Mouse (Mus musculus) liver, embryonic 14.5 days (tissue): ENCODE measurements around the gene Gcc1. TPM values are rescaled to one million over a fixed set of nuclear protein-coding genes. Genes with fewer than 3 reads are reported as not detected.

Experiments
- ATAC-seq: fragments of 200-750 bp; cut with Nextera tagmentation; 2 replicates; pipeline ENCODE4 v1.8.0; 2017; ENCODE audit warnings: moderate number of reproducible peaks, mild to moderate bottlenecking, moderate library complexity; ENCODE audit not compliant: insufficient read depth
- DNase-seq, 3 experiments: peaks; one replicate each; pipeline ENCODE4 v3.0.0-alpha.2; 2012 to 2013; ENCODE audit warnings: low read depth in 3 of 3, low spot score in 3 of 3
- H3K27ac ChIP-seq: fragments of 300-500 bp; sonication (generic); 2 replicates; pipeline ENCODE4 v1.5.1; 2014; ENCODE audit warnings: moderate library complexity, mild to moderate bottlenecking, control low read depth, inconsistent platforms
- H3K27me3 ChIP-seq: fragments of 300-500 bp; sonication (generic); 2 replicates; pipeline ENCODE4 v1.6.1; 2014; ENCODE audit warnings: mild to moderate bottlenecking, low read length, moderate library complexity; ENCODE audit not compliant: control insufficient read depth, insufficient read depth
- H3K36me3 ChIP-seq: fragments of 300-500 bp; sonication (generic); replicated peaks from 2 replicates; pipeline ENCODE4 v1.6.1; 2014; ENCODE audit warnings: low read depth; ENCODE audit not compliant: control insufficient read depth, insufficient read depth
- H3K4me1 ChIP-seq, 2 experiments: fragments of 200-500 bp in 1 of 2; fragments of 300-500 bp in 1 of 2; sonication (generic) in 1 of 2; replicated peaks; 2 replicates each; pipeline ENCODE4 v1.6.1; 2012 to 2014; ENCODE audit warnings: antibody characterized with exemption in 1 of 2, inconsistent platforms in 1 of 2, low read length in 1 of 2; ENCODE audit not compliant: control insufficient read depth in 2 of 2, insufficient read depth in 2 of 2
- H3K4me2 ChIP-seq: fragments of 300-500 bp; sonication (generic); 2 replicates; pipeline ENCODE4 v1.6.1; 2014; ENCODE audit warnings: low read depth, mild to moderate bottlenecking, control low read depth, moderate library complexity
- H3K4me3 ChIP-seq, 2 experiments: fragments of 200-500 bp in 1 of 2; fragments of 300-500 bp in 1 of 2; sonication (generic) in 1 of 2; 2 replicates each; pipeline ENCODE4 v1.5.1; 2012 to 2014; ENCODE audit warnings: low read depth in 2 of 2, low read length in 2 of 2, mild to moderate bottlenecking in 2 of 2, control low read depth in 1 of 2, inconsistent platforms in 1 of 2, moderate library complexity in 1 of 2; ENCODE audit not compliant: insufficient read depth in 1 of 2
- H3K9ac ChIP-seq: fragments of 300-500 bp; sonication (generic); replicated peaks from 2 replicates; pipeline ENCODE4 v1.6.1; 2014; ENCODE audit warnings: mild to moderate bottlenecking, control low read depth, moderate library complexity
- H3K9me3 ChIP-seq: fragments of 300-500 bp; sonication (generic); 2 replicates; pipeline ENCODE4 v1.6.1; 2016; ENCODE audit warnings: low read length, mixed read lengths; ENCODE audit not compliant: control insufficient read depth
- CTCF ChIP-seq: IDR thresholded peaks from 2 replicates; pipeline ENCODE4 v1.5.1; 2016; ENCODE audit warnings: antibody characterized with exemption, low read depth, control low read depth
- EP300 ChIP-seq: IDR thresholded peaks from 2 replicates; pipeline ENCODE4 v1.6.1; 2016; ENCODE audit warnings: antibody characterized with exemption, low read depth
- WGBS: fragments of 180-500 bp; shearing (Covaris S2); extraction: QIAGEN DNeasy Blood & Tissue Kit; methylation state at CpG from one replicate; pipeline ENCODE4 v1.1.7; 2014; ENCODE audit not compliant: insufficient replicate concordance; 5-methylcytosine and 5-hydroxymethylcytosine counted together
- polyA plus RNA-seq, 2 experiments: library from polyadenylated mRNA; depleted of rRNA in 1 of 2; stranded (reverse) in 1 of 2; unstranded in 1 of 2; fragments of >200 nt; fragmentation: Nextera tagmentation in 1 of 2; extraction: Ambion mirVana in 1 of 2; gene quantifications; 2 replicates each; pipeline versions ENCODE4 v1.2.1 to v1.2.3; 2012 to 2014

The Gcc1 gene
- polyA plus RNA-seq, 2 experiments: 2.3 to 2.9 TPM

- Histone ChIP-seq H3K4me3 (no peak overlapping the region), H3K36me3 (no peaks in the 10 kb centered on the region), H3K27ac (no peak overlapping the region), H3K27me3 (peaks cover 34% of the 10 kb centered on the region), H3K9ac (no peak overlapping the region), H3K4me2 (no peak overlapping the region), H3K4me1 (no peaks in the 10 kb centered on the region), H3K9me3 (no peaks in the 10 kb centered on the region)
- 70% methylated on average over 4 of the region's 4 CpGs for WGBS
- no peak for DNase-seq
- no peak for ATAC-seq
- peak; percentile 61 for TF ChIP-seq CTCF
- TF ChIP-seq EP300: no peak
Measured at GRCm38 (mm10) chr6:28399791-28400190, 28.4 kb downstream of the Gcc1 start.

- H3K4me3 ChIP-seq: no peak overlapping the region
- no peaks in the 10 kb centered on the region for H3K4me1 ChIP-seq
- H3K9ac ChIP-seq: no peak overlapping the region
- H3K36me3 ChIP-seq: no peaks in the 10 kb centered on the region
- ATAC-seq (no peak), DNase-seq (no peak)
- peaks cover 34% of the 10 kb centered on the region for H3K27me3 ChIP-seq
- no peak overlapping the region for H3K4me2 ChIP-seq
- peak; percentile 35 for TF ChIP-seq CTCF
- no peak for TF ChIP-seq EP300
- WGBS: 68% methylated on average over 3 of the region's 3 CpGs
- H3K9me3 ChIP-seq: no peaks in the 10 kb centered on the region
- no peak overlapping the region for H3K27ac ChIP-seq
Measured at GRCm38 (mm10) chr6:28398726-28399125, 29.5 kb downstream of the Gcc1 start.

GRCm38 (mm10) chr6:28397681-28398203 lies 30.4 kb downstream of the Gcc1 start, which contains the start of gene Zfp800:
Gene Zfp800, minus strand, starts transcription at chr6:28398005.
- WGBS: 1% methylated on average over 33 of the region's 33 CpGs
- H3K4me1 ChIP-seq: no peaks in the 10 kb centered on the region
- no peak for TF ChIP-seq EP300
- TF ChIP-seq CTCF: no peak
- peak within 1 kb of the TSS; percentile 54 for H3K4me2 ChIP-seq
- H3K27me3 ChIP-seq: peaks cover 34% of the 10 kb centered on the region
- H3K36me3 ChIP-seq: no peaks in the 10 kb centered on the region
- ATAC-seq: no peak
- H3K9ac ChIP-seq: no peak within 1 kb of the TSS
- DNase-seq: no peak
- H3K27ac ChIP-seq: no peak within 1 kb of the TSS
- H3K9me3 ChIP-seq: no peaks in the 10 kb centered on the region
- H3K4me3 ChIP-seq: peak within 1 kb of the TSS in 1 of 2 experiments; percentile 23; a peak in 2 of 4 replicates

- peaks cover 34% of the 10 kb centered on the region for H3K27me3 ChIP-seq
- no peaks in the 10 kb centered on the region for H3K36me3 ChIP-seq
- WGBS: 4% methylated on average over 19 of the region's 19 CpGs
- peak overlapping the region; percentile 54 for H3K4me2 ChIP-seq
- no peak for TF ChIP-seq CTCF
- no peak for TF ChIP-seq EP300
- H3K4me1 ChIP-seq: no peaks in the 10 kb centered on the region
- H3K27ac ChIP-seq: no peak overlapping the region
- no peaks in the 10 kb centered on the region for H3K9me3 ChIP-seq
- peak overlapping the region in 1 of 2 experiments; percentile 23; a peak in 2 of 4 replicates for H3K4me3 ChIP-seq
- ATAC-seq: no peak
- DNase-seq: no peak
- no peak overlapping the region for H3K9ac ChIP-seq
Measured at GRCm38 (mm10) chr6:28396853-28397457, 31.2 kb downstream of the Gcc1 start.

- Histone ChIP-seq H3K36me3 (no peaks in the 10 kb centered on the region), H3K4me3 (no peak overlapping the region), H3K4me2 (no peak overlapping the region), H3K4me1 (no peaks in the 10 kb centered on the region), H3K9me3 (no peaks in the 10 kb centered on the region), H3K9ac (no peak overlapping the region), H3K27ac (no peak overlapping the region), H3K27me3 (peaks cover 34% of the 10 kb centered on the region)
- ATAC-seq (no peak), DNase-seq (no peak)
- no peak for TF ChIP-seq CTCF
- no peak for TF ChIP-seq EP300
- WGBS: 35% methylated on average over 15 of the region's 15 CpGs
Measured at GRCm38 (mm10) chr6:28396051-28396852, 31.9 kb downstream of the Gcc1 start.
